Mouse (Mus musculus) effector memory CD4-positive, alpha-beta T cell, adult 7 months (primary cell): Measurements from ENCODE around the gene Itga6. TPM values are rescaled to one million over a fixed set of nuclear protein-coding genes. Genes with fewer than 3 reads are reported as not detected.

Experiments
- polyA plus RNA-seq: library from polyadenylated mRNA; unstranded; fragments of 100-300 nt; shearing (Covaris generic); gene quantifications from one replicate; pipeline ENCODE4 v1.2.1, GENCODE M21; 2017

The Itga6 gene
- polyA plus RNA-seq: 64.8 TPM

DNA sequence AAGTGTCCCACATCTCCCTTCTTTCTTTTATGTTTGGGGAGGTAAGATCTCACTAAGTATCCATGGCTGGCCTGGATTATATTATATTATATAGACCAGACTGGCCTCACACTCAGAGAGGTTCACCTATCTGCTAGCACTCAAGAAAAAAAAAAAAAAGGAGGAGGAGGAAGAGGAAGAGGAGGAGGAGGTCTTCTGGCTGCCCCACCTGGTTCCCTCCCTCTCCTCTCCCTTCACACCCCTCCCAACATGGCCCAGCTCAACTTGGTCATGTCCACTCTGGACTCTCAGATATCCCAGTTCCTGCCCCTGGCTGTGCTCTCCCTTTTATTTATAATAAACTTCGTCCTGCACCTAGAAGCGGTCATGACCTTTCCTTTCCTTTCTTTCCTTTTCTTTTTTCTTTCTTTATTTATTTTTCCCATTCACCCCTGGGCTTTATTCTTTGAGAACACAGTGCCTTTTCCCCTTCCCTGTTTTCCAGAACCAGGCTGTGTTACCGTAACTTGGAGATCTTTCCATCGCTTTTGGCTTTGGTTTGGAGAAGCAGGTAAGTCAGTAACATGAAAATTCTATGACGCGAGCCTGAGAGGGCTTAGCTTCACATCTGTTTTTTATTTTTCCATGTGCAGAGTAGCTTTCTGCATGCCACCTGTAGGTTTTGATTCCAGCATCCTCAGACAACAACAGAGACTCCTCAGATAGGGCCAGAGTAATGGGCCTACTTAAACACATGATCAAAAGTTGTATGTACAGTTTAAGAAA is at the start of gene Itga6:
TSS of gene Itga6 (plus strand) at position 7 of the 765 bp plus-strand sequence.

DNA sequence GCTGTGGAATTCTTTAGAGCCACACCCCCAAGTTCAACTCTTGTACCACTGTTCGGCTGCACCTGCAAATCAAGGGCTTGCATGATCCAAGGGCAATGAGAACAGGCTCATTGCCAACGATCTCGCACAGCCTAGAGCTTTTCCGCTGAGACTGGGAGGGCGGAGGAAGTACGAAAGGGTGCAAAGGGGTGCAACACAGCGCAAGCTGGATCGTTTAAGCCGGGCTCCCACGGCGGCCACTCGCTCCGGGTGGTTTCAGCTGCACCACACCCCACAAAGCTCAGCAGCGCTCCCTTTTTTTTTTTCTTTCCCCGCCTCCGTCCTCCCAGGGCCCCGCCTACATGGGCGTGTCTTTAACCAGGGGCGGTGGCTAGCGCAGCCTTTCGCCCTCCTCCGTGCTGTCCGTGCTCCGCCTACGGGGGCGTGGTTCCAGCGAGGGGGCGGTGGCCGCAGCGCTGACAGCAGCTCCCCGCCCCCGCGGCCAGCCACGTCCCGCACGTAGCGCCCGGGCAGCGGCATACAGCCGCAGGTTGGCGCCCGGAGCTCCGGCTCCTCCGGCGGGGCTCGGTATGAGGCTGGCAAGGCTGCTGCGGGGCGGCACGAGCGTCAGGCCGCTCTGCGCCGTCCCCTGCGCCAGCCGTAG is 127.5 kb downstream of the Itga6 start, which contains the start of gene Pdk1:
TSS of gene Pdk1 (plus strand) at position 424 of the 643 bp plus-strand sequence.

Other genes with a start within 250 kb of the Itga6 start
- gene Dlx1, start 217.5 kb upstream of the Itga6 start, polyA plus RNA-seq: not detected
- not detected for gene Dlx2, start 198.9 kb upstream of the Itga6 start, polyA plus RNA-seq
- gene Pdk1, start 127.6 kb downstream of the Itga6 start, polyA plus RNA-seq: 74.1 TPM
- gene Rapgef4, start 235.6 kb downstream of the Itga6 start, polyA plus RNA-seq: 11.1 TPM